In the genomic region with DNA sequence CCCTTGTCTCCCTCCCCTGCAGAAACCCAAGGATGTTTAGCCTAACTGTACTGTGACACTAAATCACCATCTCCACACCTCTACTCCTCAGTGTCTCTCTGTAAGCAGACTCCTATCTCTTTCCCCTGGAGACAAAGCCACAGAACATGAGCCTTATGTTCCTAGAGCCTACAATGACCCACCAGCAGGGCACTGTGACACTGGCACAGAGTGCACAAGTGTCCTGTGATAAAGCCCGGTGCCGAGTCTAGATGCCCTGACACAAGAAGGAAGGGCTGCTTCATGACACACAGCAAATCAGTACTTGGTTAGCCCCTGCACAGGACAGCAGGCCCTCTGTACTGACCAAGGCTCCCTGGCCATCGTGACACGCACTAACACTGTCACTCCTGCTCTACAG, we compare ENCODE assay signal across 25 mouse cellular contexts.
"Had no signal": no experiment of that assay in that cellular context is flagged by ENCODE, and none has a peak within 500 bp of the region (broad histone marks: within the 10 kb centered on the region; RNA-seq: fewer than 3 reads in every experiment).

No protein-coding gene starts in this region.

- H3K4me3 ChIP-seq: gastrocnemius, adult 2 months; heart, adult 2 months; heart, embryonic 13.5 days; heart, embryonic 15.5 days; hindbrain, embryonic 10.5 days; hindbrain, embryonic 12.5 days; intestine, embryonic 15.5 days; layer of hippocampus, adult 2 months; left cerebral cortex, adult 2 months; limb, embryonic 10.5 days; limb, embryonic 12.5 days had no signal

- H3K36me3 ChIP-seq: heart, embryonic 13.5 days; heart, embryonic 15.5 days; hindbrain, embryonic 10.5 days; hindbrain, embryonic 12.5 days; intestine, embryonic 15.5 days; limb, embryonic 10.5 days; limb, embryonic 12.5 days had no signal

- H3K27me3 ChIP-seq: heart, embryonic 13.5 days; heart, embryonic 15.5 days; intestine, embryonic 15.5 days; limb, embryonic 12.5 days had no signal

- ATAC-seq: hindbrain, embryonic 16.5 days; inflammation-experienced regulatory T-cells, adult 6 months; intestine, embryonic 15.5 days; intestine, postnatal 0 days had no signal

- H3K27ac ChIP-seq: gastrocnemius, adult 2 months; heart, adult 2 months; heart, embryonic 13.5 days; heart, embryonic 15.5 days; hindbrain, embryonic 10.5 days; hindbrain, embryonic 12.5 days; hindbrain, embryonic 14.5 days; intestine, embryonic 15.5 days; layer of hippocampus, adult 2 months; left cerebral cortex, adult 2 months; limb, embryonic 10.5 days; limb, embryonic 12.5 days had no signal

- DNase-seq: gastrocnemius, adult 2 months; gastrocnemius, postnatal 10 days; gastrocnemius, postnatal 25 days; heart, adult 2 months; heart, postnatal 4 days; kidney, adult 18-20 months; kidney, adult 8-10 months; kidney, postnatal 10 days; kidney, postnatal 25 days; kidney, postnatal 4 days; liver had no signal

- H3K4me2 ChIP-seq: heart, embryonic 13.5 days; heart, embryonic 15.5 days; hindbrain, embryonic 12.5 days; hindbrain, embryonic 14.5 days; intestine, embryonic 15.5 days; limb, embryonic 12.5 days; liver, embryonic 11.5 days had no signal

- H3K9ac ChIP-seq: heart, embryonic 13.5 days; heart, embryonic 15.5 days; hindbrain, embryonic 12.5 days; hindbrain, embryonic 14.5 days; intestine, embryonic 15.5 days; limb, embryonic 12.5 days had no signal

- H3K9me3 ChIP-seq: heart, embryonic 13.5 days; heart, embryonic 15.5 days; hindbrain, embryonic 10.5 days; hindbrain, embryonic 12.5 days; intestine, embryonic 15.5 days; limb, embryonic 10.5 days; limb, embryonic 12.5 days had no signal
